Mouse (Mus musculus) adrenal gland, postnatal 25 days (tissue): ENCODE data around the gene Hbb-bh1. TPM values are rescaled to one million over a fixed set of nuclear protein-coding genes. Genes with fewer than 3 reads are reported as not detected.
"Not testable (repeated sequence)": the region's sequence is repeated elsewhere in the genome, so short reads cannot be mapped to it uniquely, and the experiment has no call there.

Source experiments
- DNase-seq: peaks from one replicate; pipeline ENCODE4 v3.0.0; 2021; ENCODE audit warnings: mixed read lengths
- total RNA-seq: library from RNA; stranded (reverse); gene quantifications from 2 replicates; pipeline ENCODE4 v1.2.3, GENCODE M21; 2021

Gene Hbb-bh1
- total RNA-seq, 1 experiment from 2014 or later: not detected

GRCm38 (mm10) chr7:103811223-103811845, 31.6 kb downstream of the Hbb-bh1 start:
- DNase-seq: no peak

GRCm38 (mm10) chr7:103810746-103811145, 32.2 kb downstream of the Hbb-bh1 start:
- DNase-seq: no peak

GRCm38 (mm10) chr7:103810296-103810695, 32.7 kb downstream of the Hbb-bh1 start:
- no peak for DNase-seq

GRCm38 (mm10) chr7:103809801-103810155, 33.2 kb downstream of the Hbb-bh1 start:
- no peak for DNase-seq

DNA sequence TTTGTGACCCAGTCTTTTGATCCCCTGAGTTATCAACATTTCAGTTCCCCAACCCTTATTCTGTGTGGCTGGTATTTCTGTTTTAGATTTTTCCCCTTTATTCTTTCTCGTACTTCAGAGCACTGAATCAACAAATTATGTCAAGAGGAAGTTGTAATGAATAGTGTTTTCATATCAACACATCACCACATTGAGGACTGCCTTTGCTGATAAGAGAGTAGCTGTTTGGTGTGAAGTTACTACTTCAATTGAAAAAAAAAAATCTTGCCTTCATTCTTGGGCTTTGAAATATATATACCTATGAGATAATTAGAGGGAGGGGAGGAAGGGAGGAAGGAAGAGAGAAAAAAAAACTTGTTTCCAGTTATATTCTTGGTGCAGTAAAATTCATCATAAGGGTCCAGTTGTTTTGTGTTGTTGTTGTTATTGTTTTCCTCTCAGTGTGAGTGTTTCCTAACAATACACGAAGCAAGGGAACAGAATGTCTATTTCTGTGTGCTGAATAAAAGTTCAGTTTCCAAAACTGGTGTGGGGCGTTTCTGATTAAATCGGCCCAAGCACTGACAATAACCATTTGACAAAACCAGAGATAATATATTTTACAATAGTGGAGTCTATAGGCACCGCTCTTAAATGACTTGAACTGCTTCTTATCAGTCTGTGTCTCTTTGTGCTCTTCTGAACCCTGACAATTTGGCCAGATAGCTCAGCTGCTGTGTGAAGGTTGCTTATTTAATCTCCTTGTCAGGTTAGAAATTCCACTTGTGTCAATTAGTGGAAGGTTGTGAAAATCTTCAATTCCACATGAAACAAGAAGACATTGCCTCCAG, 33.8 kb downstream of the Hbb-bh1 start:
- DNase-seq: no peak

- not testable (repeated sequence) for DNase-seq
These were observed 34.8 kb downstream of the Hbb-bh1 start for GRCm38 (mm10) chr7:103808120-103808519.

DNA sequence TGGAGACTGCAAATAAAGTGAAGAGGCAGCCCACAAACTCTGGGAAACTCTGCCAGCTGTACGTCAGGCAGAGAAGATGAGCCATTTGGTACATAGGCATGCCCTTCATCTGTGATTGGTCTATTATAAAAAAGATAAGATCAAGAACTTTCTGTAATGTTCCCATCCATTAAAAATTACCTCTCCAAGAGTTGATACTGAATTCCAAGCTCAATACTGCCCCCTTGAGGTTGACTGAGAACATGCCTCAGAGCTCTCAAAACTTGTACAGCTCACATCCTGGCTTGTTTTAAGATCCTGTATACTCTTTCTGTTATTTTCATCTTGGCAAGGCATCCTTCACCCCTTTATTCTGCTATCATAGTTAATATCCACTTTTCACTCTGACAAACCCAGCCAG, 36.1 kb downstream of the Hbb-bh1 start:
- DNase-seq: no peak

DNA sequence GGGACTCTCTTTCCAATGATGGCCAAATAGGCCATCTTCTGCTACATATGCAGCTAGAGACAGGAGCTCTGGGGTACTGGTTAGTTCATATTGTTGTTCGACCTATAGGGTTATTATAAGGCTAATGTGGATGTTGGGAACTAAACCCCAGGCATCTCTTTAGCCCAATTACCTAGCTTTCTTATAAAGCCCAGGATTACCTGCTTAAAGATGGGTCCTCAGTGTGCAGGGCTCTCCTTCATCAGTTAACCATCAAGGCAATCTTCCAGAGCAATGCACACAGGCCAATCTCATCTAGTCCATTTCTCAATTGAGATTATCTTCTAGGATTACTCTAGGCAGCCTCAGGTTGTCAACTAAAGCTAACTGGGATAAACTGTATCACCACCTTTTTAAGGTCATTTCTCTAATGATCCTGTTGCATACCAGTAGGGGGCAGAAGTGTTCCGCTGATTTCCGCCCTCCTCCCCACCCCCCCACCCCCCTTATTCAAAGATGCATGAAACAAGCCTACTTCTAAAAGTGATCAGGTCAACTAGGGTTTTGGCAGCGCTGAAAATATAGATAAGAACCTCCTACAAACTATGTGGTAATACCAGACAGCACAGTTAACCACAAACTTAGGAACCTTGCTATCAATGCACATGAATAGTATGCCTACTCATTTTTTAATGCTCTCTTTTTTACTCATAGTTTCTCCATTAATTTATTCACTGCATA, 50.1 kb downstream of the Hbb-bh1 start:
- DNase-seq: peak; percentile 0

DNA sequence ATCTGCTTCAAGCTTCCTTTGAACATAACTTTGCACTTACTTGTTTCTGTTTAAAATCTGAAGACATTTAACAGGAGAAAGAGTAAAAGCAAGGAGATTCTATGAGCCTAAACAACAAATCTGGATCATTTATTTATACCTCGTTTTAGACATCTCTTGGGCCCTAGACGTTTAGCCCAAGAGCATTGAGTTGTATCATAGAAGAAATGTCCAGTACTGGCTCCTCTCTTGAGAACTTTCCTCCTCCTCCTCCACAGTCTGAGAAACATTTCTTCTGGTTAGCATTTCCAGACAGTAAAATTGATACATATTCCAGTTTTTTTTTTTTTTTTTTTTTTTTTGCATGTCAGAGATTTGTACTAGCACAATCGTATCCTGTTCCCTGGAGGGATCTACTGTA, 51.2 kb downstream of the Hbb-bh1 start, which contains the start of gene Olfr67:
Olfr67 (minus strand) TSS at position 101 of the 400 bp plus-strand sequence.
- DNase-seq: no peak

Other genes with a start within 250 kb of the Hbb-bh1 start
- not detected in 2 replicates for gene Olfr619, start 242.6 kb downstream of the Hbb-bh1 start, total RNA-seq
- not detected in 2 replicates for gene Olfr620, start 230.6 kb downstream of the Hbb-bh1 start, total RNA-seq
- not detected in 2 replicates for gene Olfr622, start 200.5 kb downstream of the Hbb-bh1 start, total RNA-seq
- not detected in 2 replicates for gene Olfr623, start 179.5 kb downstream of the Hbb-bh1 start, total RNA-seq
- 0.06 TPM in 1 of 2 replicates, not detected in the other for gene Olfr624, start 172.0 kb downstream of the Hbb-bh1 start, total RNA-seq
- not detected in 2 replicates for gene Olfr625-ps1, start 160.4 kb downstream of the Hbb-bh1 start, total RNA-seq
- gene Olfr243, start 128.5 kb downstream of the Hbb-bh1 start, total RNA-seq: not detected in 2 replicates
- gene Olfr628, start 112.8 kb downstream of the Hbb-bh1 start, total RNA-seq: not detected in 2 replicates
- not detected in 2 replicates for gene Olfr629, start 98.2 kb downstream of the Hbb-bh1 start, total RNA-seq
- gene Olfr630, start 85.8 kb downstream of the Hbb-bh1 start, total RNA-seq: not detected in 2 replicates
- not detected in 2 replicates for gene Olfr69, start 71.6 kb downstream of the Hbb-bh1 start, total RNA-seq
- not detected in 2 replicates for gene Olfr68, start 63.5 kb downstream of the Hbb-bh1 start, total RNA-seq
- not detected in 2 replicates for gene Olfr67, start 51.3 kb downstream of the Hbb-bh1 start, total RNA-seq
- gene Hbb-bt, start 29.2 kb downstream of the Hbb-bh1 start, total RNA-seq: 217 and 281 TPM in 2 replicates
- gene Hbb-bs, start 15.1 kb downstream of the Hbb-bh1 start, total RNA-seq: 2,100 and 2,179 TPM in 2 replicates
- not detected in 2 replicates for gene Hbb-bh2, start 2.6 kb downstream of the Hbb-bh1 start, total RNA-seq
- not detected in 2 replicates for gene Hbb-y, start 10.1 kb upstream of the Hbb-bh1 start, total RNA-seq
- not detected in 2 replicates for gene Olfr66, start 43.1 kb upstream of the Hbb-bh1 start, total RNA-seq
- gene Olfr64, start 51.3 kb upstream of the Hbb-bh1 start, total RNA-seq: not detected in 2 replicates
- not detected in 2 replicates for gene Olfr65, start 60.3 kb upstream of the Hbb-bh1 start, total RNA-seq
- gene Olfr631, start 85.7 kb upstream of the Hbb-bh1 start, total RNA-seq: not detected in 2 replicates
- gene Olfr632, start 91.2 kb upstream of the Hbb-bh1 start, total RNA-seq: not detected in 2 replicates
- gene Olfr633, start 101.3 kb upstream of the Hbb-bh1 start, total RNA-seq: not detected in 2 replicates
- 0.06 TPM in 1 of 2 replicates, not detected in the other for gene Olfr635, start 128.0 kb upstream of the Hbb-bh1 start, total RNA-seq
- not detected in 2 replicates for gene Olfr638, start 155.6 kb upstream of the Hbb-bh1 start, total RNA-seq
- gene Olfr639, start 174.1 kb upstream of the Hbb-bh1 start, total RNA-seq: 0.06 TPM in 1 of 2 replicates, not detected in the other
- gene Olfr640, start 182.4 kb upstream of the Hbb-bh1 start, total RNA-seq: not detected in 2 replicates
- not detected in 2 replicates for gene Olfr641, start 192.3 kb upstream of the Hbb-bh1 start, total RNA-seq
- gene Olfr642, start 209.5 kb upstream of the Hbb-bh1 start, total RNA-seq: not detected in 2 replicates
- gene 4930516K23Rik, start 218.3 kb upstream of the Hbb-bh1 start, total RNA-seq: not detected in 2 replicates
- not detected in 2 replicates for gene Olfr644, start 228.7 kb upstream of the Hbb-bh1 start, total RNA-seq
- not detected in 2 replicates for gene Olfr645, start 242.3 kb upstream of the Hbb-bh1 start, total RNA-seq